Mouse (Mus musculus) CH12.LX (cell line): Measurements from ENCODE around the gene D17H6S53E. TPM values are rescaled to one million over a fixed set of nuclear protein-coding genes. Genes with fewer than 3 reads are reported as not detected.

ENCODE experiments used
- DNase-seq: peaks from one replicate; pipeline ENCODE4 v3.0.0-alpha.2; 2013; ENCODE audit errors: extremely low read depth
- H3K27ac ChIP-seq: 2 replicates; pipeline ENCODE4 v1.5.1; 2012; ENCODE audit warnings: low read depth, mild to moderate bottlenecking, control low read depth, moderate library complexity; ENCODE audit not compliant: insufficient read depth
- H3K27me3 ChIP-seq: replicated peaks from 2 replicates; pipeline ENCODE3; 2012; ENCODE audit warnings: inconsistent platforms
- H3K36me3 ChIP-seq, 2 experiments: replicated peaks in 1 of 2; 2 replicates each; pipeline versions ENCODE3 to v1.6.1; 2012; ENCODE audit warnings: inconsistent platforms in 1 of 2, low read length in 1 of 2, mild to moderate bottlenecking in 1 of 2, mixed read lengths in 1 of 2, moderate library complexity in 1 of 2; ENCODE audit not compliant: control insufficient read depth in 1 of 2, insufficient read depth in 1 of 2
- H3K4me1 ChIP-seq, 2 experiments: 2 replicates each; pipeline ENCODE4 v1.6.1; 2012; ENCODE audit warnings: inconsistent platforms in 1 of 2, moderate library complexity in 1 of 2; ENCODE audit not compliant: insufficient read depth in 2 of 2, control insufficient read depth in 1 of 2
- H3K4me2 ChIP-seq: 2 replicates; pipeline ENCODE4 v1.6.1; 2012; ENCODE audit warnings: low read depth, mild to moderate bottlenecking, control low read depth; ENCODE audit not compliant: poor library complexity, insufficient read depth, severe bottlenecking
- H3K4me3 ChIP-seq, 3 experiments: fragments of 150-350 bp in 1 of 3; sonication (generic) in 1 of 3; replicated peaks in 1 of 3; 2 replicates each; pipeline versions ENCODE3 to v1.5.1; 2011 to 2012; ENCODE audit warnings: low read depth in 2 of 3, low read length in 2 of 3, mild to moderate bottlenecking in 2 of 3, moderate library complexity in 2 of 3, control low read depth in 1 of 3, improper control_type of control experiment in 1 of 3, inconsistent platforms in 1 of 3, mixed read lengths in 1 of 3; ENCODE audit not compliant: poor library complexity in 1 of 3
- H3K79me2 ChIP-seq: replicated peaks from 2 replicates; pipeline ENCODE4 v1.6.1; 2012; ENCODE audit warnings: mild to moderate bottlenecking, moderate library complexity; ENCODE audit not compliant: control insufficient read depth, poor library complexity, insufficient read depth, severe bottlenecking; ENCODE audit errors: extremely low read depth
- H3K9ac ChIP-seq: 2 replicates; pipeline ENCODE4 v1.6.1; 2012; ENCODE audit warnings: low read depth, mild to moderate bottlenecking, control low read depth, moderate library complexity; ENCODE audit not compliant: insufficient read depth
- H3K9me3 ChIP-seq: replicated peaks from 2 replicates; pipeline ENCODE3; 2012; ENCODE audit warnings: low read length, inconsistent platforms, mixed read lengths
- BHLHE40 ChIP-seq: IDR thresholded peaks from 2 replicates; pipeline ENCODE4 v1.6.1; 2011; ENCODE audit warnings: mild to moderate bottlenecking, low read depth, low read length, improper control_type of control experiment
- CHD1 ChIP-seq: IDR thresholded peaks from 2 replicates; pipeline ENCODE4 v1.6.1; 2012; ENCODE audit warnings: low read depth, low read length, improper control_type of control experiment, inconsistent platforms
- CTCF ChIP-seq, 2 experiments: IDR thresholded peaks in 1 of 2; conservative IDR thresholded peaks in 1 of 2; 2 replicates each; pipeline ENCODE4 v1.5.1; 2011 to 2012; ENCODE audit warnings: low read depth in 2 of 2, low read length in 2 of 2, improper control_type of control experiment in 1 of 2, inconsistent platforms in 1 of 2, mild to moderate bottlenecking in 1 of 2, moderate library complexity in 1 of 2
- E2F4 ChIP-seq: IDR thresholded peaks from 2 replicates; pipeline ENCODE4 v1.6.1; 2011; ENCODE audit warnings: low read depth, low read length, improper control_type of control experiment; ENCODE audit not compliant: insufficient replicate concordance
- EP300 ChIP-seq: IDR thresholded peaks from 2 replicates; pipeline ENCODE4 v1.6.1; 2011; ENCODE audit warnings: low read length, improper control_type of control experiment
- ETS1 ChIP-seq: conservative IDR thresholded peaks from 2 replicates; pipeline ENCODE4 v1.6.1; 2012; ENCODE audit warnings: low read depth, mild to moderate bottlenecking, inconsistent platforms, low read length, improper control_type of control experiment, moderate library complexity
- HCFC1 ChIP-seq: IDR thresholded peaks from 2 replicates; pipeline ENCODE4 v1.6.1; 2012; ENCODE audit warnings: low read depth, mild to moderate bottlenecking, inconsistent platforms, low read length, improper control_type of control experiment
- IRF4 ChIP-seq: IDR thresholded peaks from 2 replicates; pipeline ENCODE4 v1.6.1; 2014; ENCODE audit warnings: low read depth, mild to moderate bottlenecking, inconsistent platforms, low read length, improper control_type of control experiment
- KAT2A ChIP-seq: IDR thresholded peaks from 2 replicates; pipeline ENCODE4 v1.6.1; 2012; ENCODE audit warnings: low read length, improper control_type of control experiment, inconsistent platforms; ENCODE audit not compliant: insufficient replicate concordance
- MAFK ChIP-seq: IDR thresholded peaks from 2 replicates; pipeline ENCODE4 v1.6.1; 2011; ENCODE audit warnings: low read length, improper control_type of control experiment; ENCODE audit not compliant: insufficient replicate concordance
- NRF1 ChIP-seq: IDR thresholded peaks from 2 replicates; pipeline ENCODE4 v1.6.1; 2014; ENCODE audit warnings: low read depth, mild to moderate bottlenecking, inconsistent platforms, low read length, improper control_type of control experiment, moderate library complexity
- PAX5 ChIP-seq: IDR thresholded peaks from 2 replicates; pipeline ENCODE4 v1.6.1; 2012; ENCODE audit warnings: low read length, inconsistent platforms, mixed read lengths
- POLR2AphosphoS2 ChIP-seq: IDR thresholded peaks from 2 replicates; pipeline ENCODE4 v1.6.1; 2011; ENCODE audit warnings: low read depth, low read length, improper control_type of control experiment
- RAD21 ChIP-seq: IDR thresholded peaks from 2 replicates; pipeline ENCODE4 v1.6.1; 2011; ENCODE audit warnings: low read depth, mild to moderate bottlenecking, low read length, improper control_type of control experiment, moderate library complexity
- SIN3A ChIP-seq: IDR thresholded peaks from 2 replicates; pipeline ENCODE4 v1.6.1; 2012; ENCODE audit warnings: low read length, improper control_type of control experiment, inconsistent platforms
- SMC3 ChIP-seq: IDR thresholded peaks from 2 replicates; pipeline ENCODE4 v1.6.1; 2011; ENCODE audit warnings: low read depth, low read length, improper control_type of control experiment
- TBP ChIP-seq: conservative IDR thresholded peaks from 2 replicates; pipeline ENCODE4 v1.6.1; 2011; ENCODE audit warnings: low read depth, low read length, improper control_type of control experiment
- UBTF ChIP-seq: IDR thresholded peaks from 2 replicates; pipeline ENCODE4 v1.6.1; 2012; ENCODE audit warnings: low read depth, mild to moderate bottlenecking, inconsistent platforms, low read length, improper control_type of control experiment, moderate library complexity
- USF1 ChIP-seq: IDR thresholded peaks from 2 replicates; pipeline ENCODE4 v1.6.1; 2014; ENCODE audit warnings: low read depth, mild to moderate bottlenecking, inconsistent platforms, low read length, improper control_type of control experiment
- USF2 ChIP-seq: conservative IDR thresholded peaks from 2 replicates; pipeline ENCODE4 v1.6.1; 2011; ENCODE audit warnings: low read depth, low read length, improper control_type of control experiment
- ZKSCAN1 ChIP-seq: IDR thresholded peaks from 2 replicates; pipeline ENCODE4 v1.6.1; 2012; ENCODE audit warnings: low read depth, inconsistent platforms, low read length, improper control_type of control experiment, borderline replicate concordance
- ZMIZ1 ChIP-seq: IDR thresholded peaks from 2 replicates; pipeline ENCODE4 v1.6.1; 2012; ENCODE audit warnings: low read depth, mild to moderate bottlenecking, inconsistent platforms, low read length, improper control_type of control experiment
- ZNF384 ChIP-seq: IDR thresholded peaks from 2 replicates; pipeline ENCODE4 v1.6.1; 2012; ENCODE audit warnings: low read depth, low read length, improper control_type of control experiment, inconsistent platforms
- dilution Hi-C: fragments of 300-500 bp; cut with MboI; formaldehyde crosslinking; loops from 2 replicates; pipeline ENCODE4 v1.14.3; 2020; ENCODE audit warnings: low sequenced_read_pairs; ENCODE audit not compliant: extremely low pct_unique_long_range_greater_than_20kb, extremely low pct_ligation_motif_present
- in situ Hi-C: fragments of 300-500 bp; cut with MboI; formaldehyde crosslinking; loops from 3 replicates; pipeline ENCODE4 v1.14.3; 2019; ENCODE audit warnings: low sequenced_read_pairs, low pct_ligation_motif_present, low pct_unique_long_range_greater_than_20kb, mixed read lengths
- polyA plus RNA-seq: library from polyadenylated mRNA; unstranded; fragments of >175 nt; gene quantifications from 2 replicates; pipeline ENCODE4 v1.2.1, GENCODE M21; 2012; ENCODE audit warnings: low read depth; ENCODE audit not compliant: insufficient read length
- total RNA-seq, 2 experiments: library from RNA; depleted of rRNA; stranded (reverse); fragments of 300-350 nt in 1 of 2; fragments of >200 nt in 1 of 2; gene quantifications; 2 replicates each; pipeline ENCODE4 v1.2.3; 2012 to 2014

Gene D17H6S53E
- total and polyA plus RNA-seq, 3 experiments = 8.7 to 15.6 (median 11.9) TPM

- dilution Hi-C loops = no loop called here
- Histone ChIP-seq H3K4me1 (peaks cover 0 to 6% of the 10 kb centered on the region in 2 experiments; a peak in 2 of 4 replicates), H3K36me3 (peaks cover 83 to 97% of the 10 kb centered on the region in 2 experiments), H3K79me2 (peaks cover 31% of the 10 kb centered on the region), H3K27ac (no peak overlapping the region), H3K4me3 (no peak overlapping the region), H3K9ac (no peak overlapping the region), H3K4me2 (no peak overlapping the region), H3K9me3 (peaks cover 7% of the 10 kb centered on the region), H3K27me3 (no peaks in the 10 kb centered on the region)
- no peak for DNase-seq
- in situ Hi-C loops = no loop called here
- TF ChIP-seq USF1 (no peak), SIN3A (no peak), CTCF (conservative IDR thresholded peaks at IDR 0.05 in 1 of 2, IDR thresholded peaks at IDR 0.05 in 1 of 2; ENCODE audit: low read depth in 2 of 2, low read length in 2 of 2) (no peak), USF2 (no peak), HCFC1 (no peak), NRF1 (no peak), ZMIZ1 (no peak), SMC3 (no peak), E2F4 (no peak), PAX5 (no peak), BHLHE40 (no peak)
Observed at GRCm38 (mm10) chr17:35141971-35142370, 15.8 kb downstream of the D17H6S53E start.

DNA sequence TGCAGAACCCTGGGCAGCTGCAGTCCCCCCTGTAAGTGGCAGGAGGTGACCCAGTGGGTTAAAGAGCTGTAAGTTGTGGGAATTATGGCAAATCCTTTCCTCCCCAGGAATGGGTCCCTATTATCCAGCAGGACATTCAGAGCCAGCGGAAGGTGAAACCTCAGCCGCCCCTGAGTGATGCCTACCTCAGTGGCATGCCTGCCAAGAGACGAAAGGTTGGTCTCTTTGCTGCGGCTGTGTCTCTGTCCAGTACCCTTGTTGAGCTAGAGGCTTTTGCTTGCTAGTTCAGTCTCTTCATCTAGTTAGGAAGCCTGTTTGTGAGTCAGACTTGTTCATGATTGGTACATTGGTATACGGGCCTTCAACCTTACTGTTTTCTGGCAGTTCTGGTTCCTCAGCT, 20.0 kb downstream of the D17H6S53E start:
- no peak overlapping the region for H3K27ac ChIP-seq
- in situ Hi-C loops (no loop called here), dilution Hi-C loops (no loop called here)
- no peak overlapping the region for H3K4me2 ChIP-seq
- TF ChIP-seq ZNF384 (no peak), KAT2A (no peak), CTCF (conservative IDR thresholded peaks at IDR 0.05 in 1 of 2, IDR thresholded peaks at IDR 0.05 in 1 of 2; ENCODE audit: low read depth in 2 of 2, low read length in 2 of 2) (no peak), EP300 (no peak), USF2 (no peak), RAD21 (no peak), MAFK (no peak), CHD1 (no peak), ETS1 (no peak), TBP (no peak), IRF4 (no peak), UBTF (no peak), POLR2AphosphoS2 (no peak; the same call in 1 of the 2 replicates), USF1 (no peak), ZKSCAN1 (no peak)
- H3K9me3 ChIP-seq = peaks cover 7% of the 10 kb centered on the region
- no peak overlapping the region for H3K4me3 ChIP-seq
- H3K27me3 ChIP-seq = no peaks in the 10 kb centered on the region
- no peaks in the 10 kb centered on the region; the same call in 1 of the 2 replicates for H3K79me2 ChIP-seq
- no peaks in the 10 kb centered on the region; a peak in 1 of 4 replicates for H3K4me1 ChIP-seq
- no peak overlapping the region for H3K9ac ChIP-seq
- DNase-seq = no peak
- peaks cover 89 to 95% of the 10 kb centered on the region in 2 experiments for H3K36me3 ChIP-seq
